Mouse (Mus musculus) left cerebral cortex, adult 8-10 months (tissue): Measurements from ENCODE around the gene Patl1. TPM values are rescaled to one million over a fixed set of nuclear protein-coding genes. Genes with fewer than 3 reads are reported as not detected.
"Not testable (repeated sequence)": the region's sequence is repeated elsewhere in the genome, so short reads cannot be mapped to it uniquely, and the experiment has no call there.

ENCODE experiments used
- DNase-seq, 2 experiments: peaks; one replicate each; pipeline ENCODE4 v3.0.0; 2022; ENCODE audit warnings: low spot score in 2 of 2
- total RNA-seq, 4 experiments: library from RNA; stranded (reverse); gene quantifications; 2 replicates each; pipeline ENCODE4 v1.2.4; 2022

The Patl1 gene
- total RNA-seq = 10 to 100 TPM; 19.4 to 22.9 (median 21.1) TPM

- DNase-seq = peak; percentile 94 to 98
Measured at GRCm38 (mm10) chr19:11912037-11912532, at the start of gene Patl1. Patl1 (plus strand) TSS chr19:11912399.

GRCm38 (mm10) chr19:11867837-11868236 lies 44.4 kb upstream of the Patl1 start:
- no peak for DNase-seq

GRCm38 (mm10) chr19:11875006-11875405 lies 37.2 kb upstream of the Patl1 start, which contains the start of gene Olfr1419:
Olfr1419 (minus strand) TSS chr19:11875106.
- DNase-seq = no peak

GRCm38 (mm10) chr19:11878404-11878803 lies 33.8 kb upstream of the Patl1 start:
- DNase-seq = not testable (repeated sequence)

DNA sequence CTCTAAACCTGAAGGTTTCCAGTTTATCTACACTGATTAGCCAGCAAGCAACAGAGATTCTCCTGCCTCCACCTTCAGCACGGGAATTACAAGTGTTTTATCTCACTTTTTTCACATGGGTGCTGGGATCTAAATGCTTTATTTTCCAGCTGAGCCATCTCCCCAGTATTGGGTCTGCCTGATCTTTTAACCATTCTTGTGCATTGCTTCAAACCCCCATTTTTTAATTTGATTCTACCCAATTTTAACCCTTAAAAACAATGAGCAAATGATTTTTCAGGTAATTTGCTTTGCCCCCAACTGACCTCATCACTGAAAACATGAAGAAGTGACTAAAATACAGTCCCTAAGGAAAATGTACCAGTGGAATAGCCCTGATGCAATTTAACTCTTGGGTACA lies 25.9 kb upstream of the Patl1 start, which contains the start of gene Olfr1420:
Gene Olfr1420 (plus strand): TSS at position 301 of the 400 bp plus-strand sequence.
- DNase-seq = no peak

GRCm38 (mm10) chr19:11911021-11911420 lies 1.2 kb upstream of the Patl1 start:
- DNase-seq = no peak

GRCm38 (mm10) chr19:11911603-11912002 lies 596 bp upstream of the Patl1 start:
- DNase-seq = no peak

DNA sequence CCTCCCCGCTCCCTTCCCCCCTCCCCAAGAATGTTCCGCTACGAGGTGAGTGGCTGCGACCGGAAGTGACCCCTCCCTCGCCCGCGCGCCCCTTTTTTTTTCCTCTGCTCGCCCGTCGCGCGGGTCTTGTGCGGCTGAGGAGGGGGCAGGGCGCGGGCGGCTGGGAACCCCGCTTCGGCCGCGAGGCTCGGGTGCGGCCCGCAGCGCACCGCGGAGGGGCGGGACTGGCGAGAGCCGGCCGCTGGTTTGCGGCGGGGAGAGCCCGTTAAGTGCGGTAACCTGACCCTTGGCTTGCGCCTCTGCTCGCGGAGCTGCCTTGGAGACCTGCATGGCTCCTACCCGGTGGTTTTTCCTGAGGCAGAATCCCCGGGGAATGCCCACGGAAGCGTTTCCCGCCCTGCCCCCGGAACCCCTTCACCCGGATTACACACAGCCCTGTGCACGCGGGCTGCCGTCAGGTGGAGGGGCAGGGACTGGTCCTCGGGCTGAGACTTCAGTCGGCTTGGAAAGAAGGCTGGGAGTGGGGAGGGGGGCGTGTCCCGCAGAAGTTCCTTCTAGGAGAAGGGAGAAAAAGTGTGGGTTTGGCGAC lies 428 bp downstream of the Patl1 start:
- peak; percentile 13 to 40 for DNase-seq

DNA sequence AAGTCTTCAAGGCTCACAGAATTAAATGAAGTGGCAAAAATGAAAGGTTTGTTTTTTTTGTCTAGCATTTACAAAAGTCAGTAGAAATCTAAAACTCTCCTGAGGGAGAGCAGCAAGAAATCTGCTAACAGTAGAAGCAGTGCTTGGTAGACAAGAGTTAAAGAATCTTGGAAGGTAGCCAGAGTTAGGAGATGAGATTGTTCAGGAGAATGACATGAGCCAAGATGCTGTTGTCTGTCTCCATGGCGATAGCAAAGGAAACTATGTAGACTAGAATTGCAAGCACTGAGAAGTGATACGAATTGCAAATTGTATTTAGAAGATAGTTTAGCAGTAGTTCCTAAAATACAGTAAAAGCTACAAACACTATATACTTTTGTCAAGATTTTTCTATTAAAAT lies 3.6 kb downstream of the Patl1 start:
- DNase-seq = no peak

- DNase-seq = no peak
Measured at GRCm38 (mm10) chr19:11922068-11922467, 9.9 kb downstream of the Patl1 start.

DNA sequence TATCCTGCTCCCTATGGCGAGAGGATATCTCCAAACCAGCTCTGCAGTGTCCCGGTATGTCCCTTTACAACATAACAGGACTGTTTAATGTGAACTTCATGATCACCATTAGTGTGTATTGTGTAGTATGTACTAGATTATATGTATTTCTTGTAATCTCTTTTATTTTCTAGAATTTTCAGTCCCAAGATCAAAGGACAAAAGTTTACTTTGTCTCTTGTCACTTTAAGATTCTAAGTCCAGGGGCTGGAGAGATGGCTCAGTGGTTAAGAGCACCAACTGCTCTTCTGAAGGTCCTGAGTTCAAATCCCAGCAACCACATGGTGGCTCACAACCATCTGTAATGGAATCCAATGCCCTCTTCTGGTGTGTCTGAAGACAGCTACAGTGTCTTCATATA lies 10.3 kb downstream of the Patl1 start:
- DNase-seq = not testable (repeated sequence)

DNA sequence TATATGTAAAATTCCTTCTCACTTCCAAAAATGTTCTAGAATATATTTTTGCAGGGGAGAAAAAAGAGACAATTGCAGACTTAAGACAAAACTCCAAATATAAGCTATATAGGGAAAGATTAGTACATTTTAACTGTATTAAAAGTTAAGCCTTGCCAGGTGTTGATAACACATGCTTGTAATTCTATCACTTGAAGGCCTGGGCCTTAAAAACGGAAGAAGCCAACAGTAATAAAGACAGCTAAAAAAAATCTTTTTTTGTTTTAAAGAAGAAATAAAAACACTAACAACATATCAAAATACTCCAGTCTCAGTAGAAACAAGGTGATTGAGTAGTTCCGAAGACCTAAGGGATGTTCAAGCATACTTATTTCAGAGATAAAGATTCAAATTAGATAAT lies 14.2 kb downstream of the Patl1 start:
- no peak for DNase-seq

GRCm38 (mm10) chr19:11928025-11928748 lies 16.0 kb downstream of the Patl1 start:
- DNase-seq = no peak

- DNase-seq = not testable (repeated sequence)
Measured at GRCm38 (mm10) chr19:11946460-11946859, 34.3 kb downstream of the Patl1 start.

DNA sequence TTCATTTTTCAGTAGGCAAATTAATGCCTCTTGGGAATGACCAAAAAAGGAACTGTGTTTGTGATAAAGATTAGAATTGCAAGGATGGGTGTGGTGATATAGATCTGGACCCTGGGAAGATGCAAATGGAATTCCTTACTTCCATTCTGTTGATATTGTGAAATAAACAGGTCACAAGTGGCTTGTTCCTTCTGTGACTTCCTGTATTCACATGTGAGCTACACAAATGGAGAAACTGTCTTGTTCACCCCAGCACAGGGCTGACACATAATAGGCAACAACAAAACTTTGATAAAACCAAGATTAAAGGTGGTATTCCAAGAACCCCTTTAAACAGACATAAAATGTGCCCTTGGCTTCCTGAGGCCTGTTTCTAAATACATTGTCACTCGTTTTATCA lies 37.7 kb downstream of the Patl1 start:
- DNase-seq = no peak

- no peak for DNase-seq
Measured at GRCm38 (mm10) chr19:11950747-11951146, 38.5 kb downstream of the Patl1 start.

GRCm38 (mm10) chr19:11954206-11954605 lies 42.0 kb downstream of the Patl1 start:
- no peak for DNase-seq

- DNase-seq = no peak
Measured at GRCm38 (mm10) chr19:11956636-11957035, 44.4 kb downstream of the Patl1 start.

- no peak for DNase-seq
Measured at GRCm38 (mm10) chr19:11957396-11957795, 45.2 kb downstream of the Patl1 start.

GRCm38 (mm10) chr19:11957846-11958245 lies 45.6 kb downstream of the Patl1 start:
- DNase-seq = no peak

- DNase-seq = no peak
Measured at GRCm38 (mm10) chr19:11964266-11964665, 52.1 kb downstream of the Patl1 start.

DNA sequence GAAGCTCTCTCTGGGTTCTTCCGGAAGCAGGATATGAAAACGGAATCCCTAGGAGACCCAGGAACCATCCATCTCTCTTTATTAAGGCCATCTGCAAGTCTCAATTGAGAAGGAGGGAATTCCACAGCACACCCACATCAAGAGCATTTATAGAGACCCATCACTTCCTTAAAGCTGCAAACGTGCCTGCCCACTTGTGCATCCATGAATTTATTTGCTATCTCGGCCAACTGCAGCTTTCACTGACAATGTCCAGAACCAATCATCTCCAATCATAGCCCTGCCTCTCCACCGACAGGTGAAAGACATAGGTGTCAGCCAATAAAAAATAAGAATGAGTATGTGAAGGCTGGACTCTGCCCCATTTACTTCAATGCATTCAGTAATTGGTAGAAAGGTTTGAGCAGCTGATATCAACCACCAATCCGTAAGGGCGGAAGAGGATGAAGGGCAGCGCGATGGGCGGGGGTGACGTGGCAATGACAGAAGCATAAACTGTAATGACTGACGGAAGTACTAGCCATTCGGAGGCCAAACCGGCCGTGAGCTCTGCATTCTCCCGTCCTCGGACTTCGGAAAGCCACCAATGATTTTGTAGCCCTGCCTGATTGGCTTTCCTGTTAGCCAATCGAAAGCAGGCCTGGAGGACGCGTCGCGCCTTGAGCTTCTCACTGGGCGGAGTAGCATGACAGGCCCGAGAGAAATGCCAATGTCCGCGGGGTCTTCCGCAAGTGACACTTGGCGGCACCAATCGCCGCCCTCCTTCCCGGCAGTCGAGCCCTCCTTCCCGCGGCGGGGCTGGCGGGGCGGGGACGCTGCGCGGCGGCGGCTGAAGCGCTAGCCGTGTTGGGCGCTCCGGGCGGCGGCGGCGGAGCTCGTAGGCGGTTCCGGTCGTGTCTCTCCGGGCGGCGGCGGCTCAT lies 53.1 kb downstream of the Patl1 start, which contains the start of gene Osbp:
Gene Osbp (plus strand): TSS at position 919 of the 920 bp plus-strand sequence.
- DNase-seq = peak; percentile 99 to 100
